Mouse (Mus musculus) lung, embryonic 14.5 days (tissue): ENCODE measurements around the gene Mfsd4b1. TPM values are rescaled to one million over a fixed set of nuclear protein-coding genes. Genes with fewer than 3 reads are reported as not detected.

Experiments
- ATAC-seq: fragments of 200-750 bp; cut with Nextera tagmentation; 2 replicates; pipeline ENCODE4 v1.8.0; 2017; ENCODE audit warnings: mild to moderate bottlenecking, moderate TSS enrichment, moderate library complexity; ENCODE audit not compliant: insufficient read depth
- DNase-seq: peaks from one replicate; pipeline ENCODE4 v3.0.0-alpha.2; 2015
- H3K27ac ChIP-seq: fragments of 300-500 bp; sonication (generic); 2 replicates; pipeline ENCODE4 v1.5.1; 2014; ENCODE audit warnings: low read depth, mild to moderate bottlenecking, moderate library complexity
- H3K27me3 ChIP-seq: fragments of 300-500 bp; sonication (generic); 2 replicates; pipeline ENCODE4 v1.6.1; 2014; ENCODE audit warnings: low read length, control low read depth; ENCODE audit not compliant: insufficient read depth
- H3K36me3 ChIP-seq: fragments of 300-500 bp; sonication (generic); 2 replicates; pipeline ENCODE4 v1.6.1; 2014; ENCODE audit warnings: control low read depth; ENCODE audit not compliant: insufficient read depth
- H3K4me1 ChIP-seq: fragments of 300-500 bp; sonication (generic); 2 replicates; pipeline ENCODE4 v1.6.1; 2014; ENCODE audit warnings: antibody characterized with exemption, control low read depth; ENCODE audit not compliant: insufficient read depth
- H3K4me2 ChIP-seq: fragments of 300-500 bp; sonication (generic); 2 replicates; pipeline ENCODE4 v1.6.1; 2014; ENCODE audit warnings: mild to moderate bottlenecking
- H3K4me3 ChIP-seq: fragments of 300-500 bp; sonication (generic); 2 replicates; pipeline ENCODE4 v1.5.1; 2014; ENCODE audit warnings: low read depth, low read length
- H3K9ac ChIP-seq: fragments of 300-500 bp; sonication (generic); 2 replicates; pipeline ENCODE4 v1.6.1; 2014
- H3K9me3 ChIP-seq: fragments of 300-500 bp; sonication (generic); 2 replicates; pipeline ENCODE4 v1.6.1; 2016; ENCODE audit warnings: low read depth, low read length, control low read depth
- CTCF ChIP-seq: IDR thresholded peaks from 2 replicates; pipeline ENCODE4 v1.5.1; 2016; ENCODE audit warnings: antibody characterized with exemption, low read depth
- WGBS: fragments of 180-500 bp; shearing (Covaris S2); extraction: QIAGEN DNeasy Blood & Tissue Kit; methylation state at CpG from one replicate; pipeline ENCODE4 v1.1.7; 2014; 5-methylcytosine and 5-hydroxymethylcytosine counted together
- polyA plus RNA-seq: library from polyadenylated mRNA; unstranded; fragments of >200 nt; fragmentation: Nextera tagmentation; extraction: Ambion mirVana; gene quantifications from 2 replicates; pipeline ENCODE4 v1.2.1, GENCODE M21; 2014

The Mfsd4b1 gene
- polyA plus RNA-seq, result not detected in 2 replicates

DNA sequence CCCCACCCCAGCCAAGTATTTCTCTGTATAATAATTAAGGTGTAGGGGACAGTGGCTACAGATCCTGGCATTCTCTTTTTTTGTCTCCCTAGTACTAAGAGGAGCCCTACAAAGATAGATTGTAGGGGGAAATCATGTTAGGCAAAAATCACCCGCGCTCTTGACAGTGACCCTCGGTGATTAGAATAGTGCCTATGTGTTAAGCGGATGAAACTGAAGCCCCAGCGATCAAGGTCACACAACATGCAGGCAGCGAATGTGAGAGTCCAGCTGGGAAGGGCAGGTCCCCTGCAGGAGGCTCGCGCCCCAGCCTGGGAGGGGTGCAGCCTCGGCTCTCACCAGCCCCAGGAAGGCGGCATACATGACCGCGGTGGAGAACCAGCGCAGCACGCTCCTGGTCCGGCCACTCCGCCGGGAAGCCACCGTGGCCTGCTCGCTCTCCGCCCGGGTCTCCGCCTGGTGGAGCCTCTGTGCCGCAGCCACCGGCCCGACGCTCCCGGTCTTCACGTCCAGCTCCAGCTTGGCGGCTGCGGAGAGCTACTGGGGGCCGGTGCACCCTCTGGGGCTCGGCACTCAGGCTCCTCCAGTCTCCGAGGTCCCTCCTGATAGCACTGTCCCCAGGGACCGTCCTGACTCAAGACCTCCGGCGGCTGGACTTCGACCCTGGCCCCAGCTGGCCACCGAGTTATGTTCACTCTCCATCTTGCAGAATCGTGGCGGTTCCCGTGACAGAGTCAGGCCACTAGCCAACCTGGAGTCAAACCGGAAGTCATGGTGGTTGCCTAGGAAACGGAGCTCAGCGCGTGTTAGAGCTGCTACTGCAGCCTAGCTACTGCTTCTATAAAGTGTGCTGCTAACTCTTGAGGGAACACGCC is at the start of gene Mfsd4b1:
Gene Mfsd4b1 (minus strand): TSS at position 715 of the 875 bp plus-strand sequence.
- DNase-seq (peak; percentile 96), ATAC-seq (peak; percentile 95)
- H3K4me2 ChIP-seq, result peak within 1 kb of the TSS; percentile 97
- H3K27me3 ChIP-seq, result peaks cover 6% of the 10 kb centered on the region; the same call in 1 of the 2 replicates
- TF ChIP-seq CTCF, result peak; percentile 43
- no peaks in the 10 kb centered on the region for H3K36me3 ChIP-seq
- H3K9me3 ChIP-seq, result no peaks in the 10 kb centered on the region
- H3K27ac ChIP-seq, result peak within 1 kb of the TSS; percentile 48; the same call in 1 of the 2 replicates
- under 1% methylated on average over 46 of the region's 46 CpGs for WGBS
- 0 out of 2 replicates have a peak, but pooled peaks cover 2% of the 10 kb centered on the region for H3K4me1 ChIP-seq
- H3K9ac ChIP-seq, result peak within 1 kb of the TSS; percentile 55
- peak within 1 kb of the TSS; percentile 57 for H3K4me3 ChIP-seq

DNA sequence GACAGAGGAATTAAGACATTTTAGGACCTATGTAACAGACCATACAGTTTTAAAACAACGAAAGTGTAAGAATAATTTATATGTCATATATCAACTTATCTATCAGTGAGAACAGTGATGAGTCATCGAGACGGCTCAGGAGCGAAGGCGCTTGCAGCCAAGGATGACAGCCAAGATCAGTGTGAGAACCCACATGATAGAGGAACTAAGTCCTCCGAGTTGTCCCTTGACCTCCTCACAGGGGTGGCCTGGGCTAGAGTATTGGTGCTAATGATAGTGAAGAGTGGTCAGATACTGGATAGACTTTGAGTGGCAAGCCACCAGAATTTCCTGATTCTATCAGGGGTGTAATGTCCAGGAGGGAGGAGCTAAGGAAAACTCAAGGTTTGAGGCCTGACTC is 48.5 kb upstream of the Mfsd4b1 start:
- Histone ChIP-seq H3K27me3 (no peaks in the 10 kb centered on the region), H3K4me3 (no peak overlapping the region), H3K4me1 (0 out of 2 replicates have a peak, but pooled peaks cover 4% of the 10 kb centered on the region), H3K27ac (no peak overlapping the region), H3K4me2 (no peak overlapping the region), H3K9ac (no peak overlapping the region), H3K36me3 (no peaks in the 10 kb centered on the region), H3K9me3 (no peaks in the 10 kb centered on the region)
- no peak for TF ChIP-seq CTCF
- ATAC-seq (peak; percentile 47; the same call in 1 of the 2 replicates), DNase-seq (no peak)
- 65% methylated on average over 6 of the region's 6 CpGs for WGBS

DNA sequence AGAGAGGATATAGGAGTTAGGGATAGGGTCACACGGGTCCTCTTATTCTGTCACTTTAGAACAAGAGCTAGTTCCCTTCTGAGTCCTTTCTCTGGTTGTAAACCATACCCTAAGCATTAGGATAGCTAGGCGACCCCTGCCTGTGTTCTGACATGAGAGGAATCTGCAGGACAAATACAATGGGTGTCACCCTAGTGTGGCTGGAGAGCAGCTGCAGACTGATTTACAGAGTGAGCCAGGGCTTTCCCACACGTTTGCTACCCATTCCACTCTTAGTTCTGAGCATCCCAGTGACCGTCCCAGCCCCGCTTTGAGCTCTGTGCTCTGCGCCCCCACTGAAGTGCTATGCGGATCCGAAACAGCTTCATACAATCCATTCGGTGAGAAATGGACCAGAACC is 45.6 kb upstream of the Mfsd4b1 start:
- no peak overlapping the region for H3K9ac ChIP-seq
- H3K27ac ChIP-seq, result no peak overlapping the region
- no peak for TF ChIP-seq CTCF
- no peaks in the 10 kb centered on the region for H3K9me3 ChIP-seq
- H3K27me3 ChIP-seq, result no peaks in the 10 kb centered on the region
- DNase-seq (no peak), ATAC-seq (no peak)
- H3K4me2 ChIP-seq, result no peak overlapping the region
- H3K4me1 ChIP-seq, result 0 out of 2 replicates have a peak, but pooled peaks cover 4% of the 10 kb centered on the region
- no peak overlapping the region for H3K4me3 ChIP-seq
- H3K36me3 ChIP-seq, result no peaks in the 10 kb centered on the region
- WGBS, result 65% methylated on average over 9 of the region's 9 CpGs

DNA sequence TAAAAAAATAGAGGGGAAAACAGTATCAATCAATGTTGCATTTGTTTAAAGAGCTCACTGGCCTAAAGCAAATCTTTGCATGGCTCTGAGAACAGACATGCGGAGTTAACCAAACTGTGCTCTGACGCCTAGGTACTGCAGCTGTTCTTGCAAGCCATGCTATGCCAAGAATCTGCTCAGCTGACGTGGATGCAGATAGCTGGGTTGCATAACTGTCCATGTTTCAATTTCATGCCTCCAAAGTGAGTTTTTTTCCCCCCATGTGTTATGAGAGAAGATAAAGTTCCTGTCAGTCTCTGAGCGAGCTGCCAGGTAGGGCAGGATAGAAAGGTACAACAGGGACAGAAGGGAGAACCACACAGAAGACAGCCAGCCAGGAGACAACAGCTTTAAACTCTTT is 44.2 kb upstream of the Mfsd4b1 start:
- no peak overlapping the region; the same call in 1 of the 2 replicates for H3K27ac ChIP-seq

DNA sequence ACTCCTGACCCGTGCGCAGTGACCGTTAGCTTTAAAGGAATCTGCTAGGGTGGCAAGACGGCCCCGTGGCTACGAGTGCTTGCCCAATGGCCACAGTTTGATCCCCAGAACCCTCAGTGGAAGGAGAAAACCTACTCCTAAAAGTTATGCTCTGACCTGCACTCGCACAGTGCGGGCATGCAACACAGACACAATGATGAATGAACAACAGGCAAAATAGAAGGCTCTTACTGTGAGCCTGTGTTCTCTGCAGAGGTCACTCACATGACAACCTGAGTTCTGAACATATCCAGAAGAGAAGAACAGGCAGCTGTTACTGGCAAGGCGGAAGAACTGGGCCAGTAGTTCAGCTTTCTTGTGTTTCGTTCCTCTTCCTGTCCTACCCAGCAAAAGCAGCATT is 43.5 kb upstream of the Mfsd4b1 start:
- no peak overlapping the region for H3K9ac ChIP-seq
- no peak overlapping the region for H3K4me2 ChIP-seq
- DNase-seq (no peak), ATAC-seq (peak; percentile 21; the same call in 1 of the 2 replicates)
- H3K36me3 ChIP-seq, result no peaks in the 10 kb centered on the region
- no peak overlapping the region for H3K4me3 ChIP-seq
- H3K4me1 ChIP-seq, result 0 out of 2 replicates have a peak, but pooled peaks cover 4% of the 10 kb centered on the region
- TF ChIP-seq CTCF, result no peak
- H3K27ac ChIP-seq, result no peak overlapping the region
- 65% methylated on average over 10 of the region's 10 CpGs for WGBS
- H3K27me3 ChIP-seq, result no peaks in the 10 kb centered on the region
- H3K9me3 ChIP-seq, result no peaks in the 10 kb centered on the region

More for the DNA sequence above, 44.2 kb upstream of the Mfsd4b1 start:
- WGBS, result 12% methylated on average over 4 of the region's 4 CpGs
- Histone ChIP-seq H3K4me3 (no peak overlapping the region), H3K4me1 (0 out of 2 replicates have a peak, but pooled peaks cover 4% of the 10 kb centered on the region), H3K9ac (no peak overlapping the region), H3K36me3 (no peaks in the 10 kb centered on the region), H3K27me3 (no peaks in the 10 kb centered on the region), H3K9me3 (no peaks in the 10 kb centered on the region), H3K4me2 (no peak overlapping the region)
- DNase-seq (peak; percentile 80), ATAC-seq (peak; percentile 88)
- no peak for TF ChIP-seq CTCF

DNA sequence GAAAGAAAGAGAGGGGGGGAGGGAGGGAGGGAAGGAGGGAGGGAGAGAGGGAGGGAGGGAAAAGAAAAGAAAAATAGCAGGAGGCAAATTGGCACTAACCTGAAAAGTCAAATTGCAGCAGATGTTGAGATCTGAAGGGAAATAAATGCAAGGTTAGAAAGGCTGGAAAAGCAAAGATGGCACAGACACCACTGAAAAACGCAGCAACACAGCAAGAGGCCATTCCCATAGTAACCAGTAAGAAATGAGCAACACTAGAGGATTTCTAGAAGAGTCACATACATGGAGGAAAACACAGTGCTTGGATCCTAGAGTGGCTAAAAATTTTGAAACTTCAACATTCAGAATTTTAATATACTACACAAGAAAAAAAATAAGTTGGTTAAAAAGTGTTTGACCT is 42.5 kb upstream of the Mfsd4b1 start:
- Histone ChIP-seq H3K4me2 (no peak overlapping the region), H3K27ac (no peak overlapping the region), H3K9me3 (no peaks in the 10 kb centered on the region), H3K9ac (no peak overlapping the region), H3K36me3 (no peaks in the 10 kb centered on the region), H3K27me3 (no peaks in the 10 kb centered on the region), H3K4me3 (no peak overlapping the region), H3K4me1 (0 out of 2 replicates have a peak, but pooled peaks cover 4% of the 10 kb centered on the region)
- no peak for ATAC-seq
- TF ChIP-seq CTCF, result no peak
- 41% methylated on average over 1 of the region's 1 CpGs for WGBS
- DNase-seq, result no peak

DNA sequence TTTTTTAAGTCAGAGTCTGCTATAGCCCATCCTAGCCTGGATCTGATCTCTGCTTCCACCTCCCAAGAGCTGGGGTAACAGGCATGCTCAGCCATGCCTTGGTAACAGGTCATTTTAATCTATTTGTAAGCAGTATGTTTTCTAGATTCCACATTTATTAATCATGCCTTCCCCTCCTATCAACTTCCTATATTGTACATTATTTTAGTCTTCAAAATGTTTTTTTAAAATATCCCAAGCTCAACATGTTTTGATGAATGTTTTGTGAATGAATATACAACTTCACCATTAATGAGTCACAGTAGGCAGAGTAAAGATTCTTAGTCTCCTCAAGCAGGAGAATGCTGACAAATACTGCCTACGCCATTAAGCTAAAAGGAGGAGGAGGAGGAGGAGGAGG is 42.0 kb upstream of the Mfsd4b1 start:
- H3K9me3 ChIP-seq, result no peaks in the 10 kb centered on the region
- H3K27me3 ChIP-seq, result no peaks in the 10 kb centered on the region
- H3K4me2 ChIP-seq, result no peak overlapping the region
- no peak for TF ChIP-seq CTCF
- H3K4me3 ChIP-seq, result no peak overlapping the region
- 63% methylated on average over 1 of the region's 1 CpGs for WGBS
- H3K27ac ChIP-seq, result no peak overlapping the region
- H3K36me3 ChIP-seq, result no peaks in the 10 kb centered on the region
- DNase-seq (no peak), ATAC-seq (no peak)
- no peak overlapping the region for H3K9ac ChIP-seq
- 0 out of 2 replicates have a peak, but pooled peaks cover 4% of the 10 kb centered on the region for H3K4me1 ChIP-seq
